Mouse (Mus musculus): ENCODE data around the gene Gp1bb. TPM values are rescaled to one million over a fixed set of nuclear protein-coding genes. Genes with fewer than 3 reads are reported as not detected.
A peak's percentile ranks its signal among the peaks of the same experiment; 100 is the strongest.

The Gp1bb gene
- total RNA-seq, 2 experiments from 2014 or later: 4.9 to 5.4 TPM

GRCm38 (mm10) chr16:18629390-18630231 lies 7.4 kb upstream of the Gp1bb start, which contains the start of gene Sept5:
Gene Sept5 (minus strand): TSS chr16:18629954.
- DNase-seq (ENCODE audit: low spot score in 2 of 2): peak; percentile 70 to 82

GRCm38 (mm10) chr16:18628948-18629340 lies 6.7 kb upstream of the Gp1bb start:
- peak; percentile 18 to 45 for DNase-seq (ENCODE audit: low spot score in 2 of 2)

GRCm38 (mm10) chr16:18628206-18628947 lies 6.2 kb upstream of the Gp1bb start:
- DNase-seq (ENCODE audit: low spot score in 2 of 2): no peak

- peak; percentile 30 to 46 for DNase-seq (ENCODE audit: low spot score in 2 of 2)
Measured at GRCm38 (mm10) chr16:18627163-18627562, 5.0 kb upstream of the Gp1bb start.

- DNase-seq (ENCODE audit: low spot score in 2 of 2): peak; percentile 83 to 90
Measured at GRCm38 (mm10) chr16:18626376-18626878, 4.2 kb upstream of the Gp1bb start, which contains the start of gene Gm49601. Gene Gm49601 (minus strand): TSS chr16:18626427.

- DNase-seq (ENCODE audit: low spot score in 2 of 2): peak; percentile 60 to 66
Measured at GRCm38 (mm10) chr16:18625791-18626311, 3.6 kb upstream of the Gp1bb start.

- DNase-seq (ENCODE audit: low spot score in 2 of 2): no peak
Measured at GRCm38 (mm10) chr16:18625097-18625496, 2.9 kb upstream of the Gp1bb start.

- peak in 1 of 2 experiments; percentile 18 for DNase-seq (ENCODE audit: low spot score in 2 of 2)
Measured at GRCm38 (mm10) chr16:18624641-18625040, 2.4 kb upstream of the Gp1bb start.

GRCm38 (mm10) chr16:18623751-18624540 lies 1.7 kb upstream of the Gp1bb start:
- peak; percentile 27 to 46 for DNase-seq (ENCODE audit: low spot score in 2 of 2)

GRCm38 (mm10) chr16:18622916-18623750 lies 930 bp upstream of the Gp1bb start:
- DNase-seq (ENCODE audit: low spot score in 2 of 2): peak in 1 of 2 experiments; percentile 20

GRCm38 (mm10) chr16:18621362-18622001 lies 721 bp downstream of the Gp1bb start:
- peak; percentile 48 to 56 for DNase-seq (ENCODE audit: low spot score in 2 of 2)

GRCm38 (mm10) chr16:18620601-18621361 lies 1.4 kb downstream of the Gp1bb start:
- peak; percentile 53 to 65 for DNase-seq (ENCODE audit: low spot score in 2 of 2)

GRCm38 (mm10) chr16:18620201-18620600 lies 2.0 kb downstream of the Gp1bb start:
- no peak for DNase-seq (ENCODE audit: low spot score in 2 of 2)

- no peak for DNase-seq (ENCODE audit: low spot score in 2 of 2)
Measured at GRCm38 (mm10) chr16:18619110-18619509, 3.1 kb downstream of the Gp1bb start.

- peak in 1 of 2 experiments; percentile 14 for DNase-seq (ENCODE audit: low spot score in 2 of 2)
Measured at GRCm38 (mm10) chr16:18618297-18618696, 3.9 kb downstream of the Gp1bb start.

- DNase-seq (ENCODE audit: low spot score in 2 of 2): peak; percentile 97
Measured at GRCm38 (mm10) chr16:18617370-18618065, 4.7 kb downstream of the Gp1bb start.

GRCm38 (mm10) chr16:18613301-18613700 lies 8.9 kb downstream of the Gp1bb start:
- no peak for DNase-seq (ENCODE audit: low spot score in 2 of 2)

GRCm38 (mm10) chr16:18611752-18612151 lies 10.5 kb downstream of the Gp1bb start:
- DNase-seq (ENCODE audit: low spot score in 2 of 2): no peak
